Mouse (Mus musculus) heart, embryonic 11.5 days (tissue): ENCODE results near the gene Mbtd1. TPM values are rescaled to one million over a fixed set of nuclear protein-coding genes. Genes with fewer than 3 reads are reported as not detected.

ENCODE experiments used
- ATAC-seq: fragments of 200-750 bp; cut with Nextera tagmentation; replicated peaks from 2 replicates; pipeline ENCODE4 v1.8.0; 2017; ENCODE audit warnings: moderate library complexity; ENCODE audit not compliant: insufficient number of reproducible peaks, low FRiP score, low TSS enrichment
- H3K27ac ChIP-seq: fragments of 300-500 bp; sonication (generic); 2 replicates; pipeline ENCODE4 v1.5.1; 2014; ENCODE audit warnings: mild to moderate bottlenecking, low read depth, low read length
- H3K27me3 ChIP-seq: fragments of 300-500 bp; sonication (generic); 2 replicates; pipeline ENCODE4 v1.6.1; 2014; ENCODE audit warnings: mild to moderate bottlenecking, low read length, mixed read lengths; ENCODE audit not compliant: control insufficient read depth, insufficient read depth
- H3K36me3 ChIP-seq: fragments of 300-500 bp; sonication (generic); 2 replicates; pipeline ENCODE4 v1.6.1; 2014; ENCODE audit warnings: mild to moderate bottlenecking, low read length, moderate library complexity, mixed read lengths; ENCODE audit not compliant: control insufficient read depth, insufficient read depth
- H3K4me1 ChIP-seq: fragments of 300-500 bp; sonication (generic); 2 replicates; pipeline ENCODE4 v1.6.1; 2014; ENCODE audit warnings: low read length; ENCODE audit not compliant: control insufficient read depth, insufficient read depth
- H3K4me2 ChIP-seq: fragments of 300-500 bp; sonication (generic); 2 replicates; pipeline ENCODE4 v1.6.1; 2014; ENCODE audit warnings: mild to moderate bottlenecking, moderate library complexity
- H3K4me3 ChIP-seq: fragments of 300-500 bp; sonication (generic); 2 replicates; pipeline ENCODE4 v1.5.1; 2014; ENCODE audit warnings: low read depth, low read length
- H3K9ac ChIP-seq: fragments of 300-500 bp; sonication (generic); 2 replicates; pipeline ENCODE4 v1.6.1; 2014; ENCODE audit warnings: mild to moderate bottlenecking, low read depth, low read length, moderate library complexity
- H3K9me3 ChIP-seq: fragments of 300-500 bp; sonication (generic); replicated peaks from 2 replicates; pipeline ENCODE4 v1.6.1; 2016; ENCODE audit warnings: low read length; ENCODE audit not compliant: control insufficient read depth
- WGBS: fragments of 180-500 bp; shearing (Covaris S2); extraction: QIAGEN DNeasy Blood & Tissue Kit; methylation state at CpG from one replicate; pipeline ENCODE4 v1.1.7; 2014; ENCODE audit not compliant: insufficient replicate concordance; 5-methylcytosine and 5-hydroxymethylcytosine counted together
- polyA plus RNA-seq: library from polyadenylated mRNA; unstranded; fragments of >200 nt; fragmentation: Nextera tagmentation; extraction: Ambion mirVana; gene quantifications from 2 replicates; pipeline ENCODE4 v1.2.1, GENCODE M21; 2014

Mbtd1 gene
- 18.2 and 19.7 TPM in 2 replicates for polyA plus RNA-seq

GRCm38 (mm10) chr11:93885572-93886410, at the start of gene Mbtd1, which contains the start of gene Utp18:
Gene Mbtd1, plus strand, starts transcription at chr11:93885852.
Gene Utp18, minus strand, starts transcription at chr11:93885766.
- Histone ChIP-seq H3K36me3 (no peaks in the 10 kb centered on the region; the same call in 1 of the 2 replicates), H3K27ac (peak within 1 kb of the TSS; percentile 95), H3K27me3 (no peaks in the 10 kb centered on the region), H3K4me2 (peak within 1 kb of the TSS; percentile 74), H3K4me3 (peak within 1 kb of the TSS; percentile 92), H3K9me3 (no peaks in the 10 kb centered on the region), H3K4me1 (peaks cover 6% of the 10 kb centered on the region), H3K9ac (peak within 1 kb of the TSS; percentile 89)
- peak; percentile 97 for ATAC-seq
- 1% methylated on average over 82 of the region's 83 CpGs for WGBS

DNA sequence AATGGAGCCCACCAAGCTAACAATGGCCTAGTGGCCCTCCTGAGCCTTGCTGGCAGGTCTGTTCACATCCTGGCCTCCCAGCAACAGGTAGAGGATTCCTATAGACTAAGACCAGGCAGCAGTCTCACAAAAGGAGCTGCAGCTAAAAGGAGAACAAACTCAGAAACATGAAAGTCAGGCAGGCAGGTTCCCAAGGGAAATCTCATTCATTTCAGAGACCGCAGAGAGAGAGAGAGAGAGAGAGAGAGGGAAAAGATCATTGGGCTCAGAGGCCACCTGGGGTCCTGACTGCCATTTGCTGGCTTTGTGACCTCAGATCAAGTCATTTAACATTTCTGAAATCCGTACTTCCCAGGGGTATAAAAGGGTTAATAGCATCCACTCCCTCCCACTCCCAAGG, 38.3 kb upstream of the Mbtd1 start:
- no peak for ATAC-seq

GRCm38 (mm10) chr11:93852546-93852945, 33.1 kb upstream of the Mbtd1 start:
- Histone ChIP-seq H3K9me3 (no peaks in the 10 kb centered on the region), H3K27ac (no peak overlapping the region), H3K4me1 (no peaks in the 10 kb centered on the region), H3K4me2 (no peak overlapping the region), H3K27me3 (no peaks in the 10 kb centered on the region; the same call in 1 of the 2 replicates), H3K4me3 (no peak overlapping the region), H3K9ac (no peak overlapping the region), H3K36me3 (no peaks in the 10 kb centered on the region)
- 70% methylated on average over 3 of the region's 3 CpGs for WGBS
- ATAC-seq: no peak

More for the DNA sequence above, 38.3 kb upstream of the Mbtd1 start:
- H3K9ac ChIP-seq: no peak overlapping the region
- no peaks in the 10 kb centered on the region for H3K9me3 ChIP-seq
- WGBS: 31% methylated on average over 2 of the region's 2 CpGs
- no peak overlapping the region for H3K4me2 ChIP-seq
- H3K27ac ChIP-seq: no peak overlapping the region
- no peak overlapping the region for H3K4me3 ChIP-seq
- H3K27me3 ChIP-seq: no peaks in the 10 kb centered on the region; the same call in 1 of the 2 replicates
- H3K4me1 ChIP-seq: no peaks in the 10 kb centered on the region
- H3K36me3 ChIP-seq: no peaks in the 10 kb centered on the region

DNA sequence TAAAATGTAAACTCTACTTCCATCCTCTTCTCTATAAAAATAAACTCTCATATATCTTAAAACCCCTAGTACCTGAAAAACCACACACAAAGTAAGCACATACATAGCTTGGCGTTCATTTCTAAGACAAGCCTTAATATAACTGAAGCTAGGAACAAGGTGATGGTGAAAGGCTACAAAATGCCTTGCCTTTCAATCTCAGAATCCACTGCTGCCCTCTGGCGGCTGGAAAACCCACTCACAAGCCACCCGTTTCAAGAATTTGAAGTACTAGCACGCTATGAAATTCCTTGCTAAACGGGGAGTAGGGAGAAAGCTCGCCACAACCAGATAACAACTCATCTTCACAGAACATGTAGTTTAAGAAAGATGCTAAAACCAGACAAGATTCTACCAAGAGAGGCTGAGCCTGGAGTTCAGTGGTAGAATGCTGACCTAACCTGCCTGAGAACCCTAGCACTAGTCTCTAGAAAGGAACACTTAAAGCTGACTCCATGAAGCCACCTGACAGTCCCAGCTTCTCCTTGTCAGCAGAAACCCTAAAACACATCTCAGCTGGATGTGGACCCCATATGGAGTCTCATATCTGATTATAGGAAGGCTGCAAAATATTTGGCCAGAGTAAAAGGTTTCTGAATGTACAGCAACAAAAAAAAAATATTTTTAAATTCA, 29.2 kb upstream of the Mbtd1 start:
- Histone ChIP-seq H3K27ac (no peak overlapping the region), H3K9ac (no peak overlapping the region), H3K4me2 (peak overlapping the region; percentile 50), H3K4me3 (no peak overlapping the region), H3K9me3 (no peaks in the 10 kb centered on the region), H3K4me1 (no peaks in the 10 kb centered on the region), H3K27me3 (no peaks in the 10 kb centered on the region), H3K36me3 (peaks cover 6% of the 10 kb centered on the region; the same call in 1 of the 2 replicates)
- WGBS: 10% methylated on average over 6 of the region's 6 CpGs
- ATAC-seq: no peak

- Histone ChIP-seq H3K9ac (no peak overlapping the region), H3K4me2 (no peak overlapping the region), H3K4me3 (no peak overlapping the region), H3K27ac (no peak overlapping the region), H3K36me3 (peaks cover 10% of the 10 kb centered on the region; the same call in 1 of the 2 replicates), H3K4me1 (no peaks in the 10 kb centered on the region), H3K9me3 (no peaks in the 10 kb centered on the region), H3K27me3 (no peaks in the 10 kb centered on the region)
- WGBS: 84% methylated on average over 1 of the region's 1 CpGs
- no peak for ATAC-seq
These were observed 25.0 kb upstream of the Mbtd1 start for GRCm38 (mm10) chr11:93860540-93861172.

GRCm38 (mm10) chr11:93861193-93861592, 24.5 kb upstream of the Mbtd1 start:
- Histone ChIP-seq H3K36me3 (peaks cover 10% of the 10 kb centered on the region), H3K27me3 (no peaks in the 10 kb centered on the region)
- no peak for ATAC-seq

GRCm38 (mm10) chr11:93862045-93862623, 23.5 kb upstream of the Mbtd1 start:
- H3K9ac ChIP-seq: no peak overlapping the region
- no peak for ATAC-seq
- WGBS: 93% methylated on average over 4 of the region's 4 CpGs
- no peaks in the 10 kb centered on the region for H3K27me3 ChIP-seq
- H3K36me3 ChIP-seq: peaks cover 10% of the 10 kb centered on the region
- no peak overlapping the region for H3K4me3 ChIP-seq
- no peaks in the 10 kb centered on the region for H3K9me3 ChIP-seq
- no peak overlapping the region for H3K4me2 ChIP-seq
- no peaks in the 10 kb centered on the region for H3K4me1 ChIP-seq
- no peak overlapping the region for H3K27ac ChIP-seq

More at GRCm38 (mm10) chr11:93861193-93861592, 24.5 kb upstream of the Mbtd1 start:
- WGBS: 87% methylated on average over 2 of the region's 2 CpGs
- H3K4me1 ChIP-seq: no peaks in the 10 kb centered on the region
- H3K9ac ChIP-seq: no peak overlapping the region
- no peak overlapping the region for H3K4me2 ChIP-seq
- no peak overlapping the region for H3K27ac ChIP-seq
- no peaks in the 10 kb centered on the region for H3K9me3 ChIP-seq
- H3K4me3 ChIP-seq: no peak overlapping the region

DNA sequence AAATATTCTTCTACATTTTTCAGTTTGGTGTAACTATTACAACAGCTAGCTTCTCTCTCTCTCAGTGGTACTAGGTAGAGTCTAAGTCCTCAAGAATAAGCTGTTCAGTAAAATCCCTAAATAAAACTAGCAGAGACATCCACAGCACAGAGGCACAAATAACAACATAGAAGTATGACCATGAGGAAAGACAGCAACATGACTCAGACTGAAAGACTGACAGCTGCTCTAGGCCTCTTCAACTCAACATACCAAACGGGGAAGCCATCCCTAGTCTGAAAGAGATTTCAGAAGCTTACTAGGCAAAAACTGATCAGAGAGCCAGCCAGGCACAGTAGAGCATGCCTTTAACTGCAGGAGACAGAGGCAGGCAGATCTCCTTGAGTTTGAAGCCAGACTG, 23.0 kb upstream of the Mbtd1 start:
- Histone ChIP-seq H3K27me3 (no peaks in the 10 kb centered on the region), H3K9ac (no peak overlapping the region), H3K27ac (no peak overlapping the region), H3K4me3 (no peak overlapping the region), H3K9me3 (no peaks in the 10 kb centered on the region), H3K36me3 (peaks cover 14% of the 10 kb centered on the region), H3K4me1 (no peaks in the 10 kb centered on the region), H3K4me2 (no peak overlapping the region)
- WGBS: 91% methylated on average over 1 of the region's 1 CpGs
- ATAC-seq: no peak
